ENCODE assay signal across 7 mouse cellular contexts in genomic region chr9:57565741-57566221, GRCm38 (mm10). TPM values are rescaled to one million over a fixed set of nuclear protein-coding genes. Genes with fewer than 3 reads are reported as not detected.
DNase-seq lines count a peak whose midpoint lies in the region; ATAC-seq and TF ChIP-seq lines count a peak whose summit lies in the region.

No protein-coding gene starts in this region.

- no peaks in the 10 kb centered on the region for H3K9me3 ChIP-seq in heart, embryonic 13.5 days
- H3K9me3 ChIP-seq in stomach, embryonic 14.5 days (ENCODE audit: control insufficient read depth, low read depth, low read length), result no peaks in the 10 kb centered on the region

- peak overlapping the region; percentile 75 for H3K27ac ChIP-seq in bone marrow macrophage, adult 2 months (ENCODE audit: insufficient read depth, low read depth, low read length)
- 0 out of 2 replicates have a peak overlapping the region, but pooled peaks have one; percentile 14 for H3K27ac ChIP-seq in heart, embryonic 13.5 days (replicated peaks)
- H3K27ac ChIP-seq in layer of hippocampus, adult 2 months, result peak overlapping the region; percentile 54
- peak overlapping the region; percentile 13; the same call in 1 of the 2 replicates for H3K27ac ChIP-seq in macrophage
- peak overlapping the region; percentile 46; the same call in 1 of the 2 replicates for H3K27ac ChIP-seq in stomach, embryonic 14.5 days (ENCODE audit: low read length)

- peak; percentile 33 for DNase-seq in MN1 (ENCODE audit: low spot score)
- peak; percentile 62 to 64 for DNase-seq in layer of hippocampus, adult 2 months (ENCODE audit: low spot score in 2 of 2)
- DNase-seq in urinary bladder, postnatal 25 days (ENCODE audit: low spot score), result no peak

- no peak for ATAC-seq in heart, embryonic 13.5 days (ENCODE audit: extremely low read depth, insufficient number of reproducible peaks, low FRiP score, low TSS enrichment)
- no peak for ATAC-seq in stomach, embryonic 14.5 days (ENCODE audit: insufficient number of reproducible peaks, insufficient read depth, low FRiP score, low read depth)

- no peaks in the 10 kb centered on the region for H3K27me3 ChIP-seq in heart, embryonic 13.5 days (replicated peaks)
- no peaks in the 10 kb centered on the region for H3K27me3 ChIP-seq in stomach, embryonic 14.5 days (ENCODE audit: control insufficient read depth, insufficient read depth, low read length)

- H3K4me3 ChIP-seq in bone marrow macrophage, adult 2 months (ENCODE audit: insufficient read depth, low read length), result no peak overlapping the region; the same call in 1 of the 2 replicates
- H3K4me3 ChIP-seq in heart, embryonic 13.5 days, result no peak overlapping the region
- H3K4me3 ChIP-seq in layer of hippocampus, adult 2 months, result no peak overlapping the region
- no peak overlapping the region for H3K4me3 ChIP-seq in macrophage (ENCODE audit: inconsistent target)
- no peak overlapping the region for H3K4me3 ChIP-seq in stomach, embryonic 14.5 days (ENCODE audit: low read depth, low read length)

- H3K4me1 ChIP-seq in bone marrow macrophage, adult 2 months (ENCODE audit: control insufficient read depth, insufficient read depth, low read length), result peaks cover 37% of the 10 kb centered on the region
- H3K4me1 ChIP-seq in heart, embryonic 13.5 days, result peaks cover 44% of the 10 kb centered on the region
- H3K4me1 ChIP-seq in stomach, embryonic 14.5 days (ENCODE audit: control insufficient read depth, insufficient read depth, low read length), result peaks cover 35% of the 10 kb centered on the region

- peak overlapping the region; percentile 62 for H3K9ac ChIP-seq in heart, embryonic 13.5 days
- no peak overlapping the region for H3K9ac ChIP-seq in stomach, embryonic 14.5 days (replicated peaks; ENCODE audit: low read depth, low read length)

- TF ChIP-seq CTCF in bone marrow macrophage, adult 2 months (IDR thresholded peaks at IDR 0.05; ENCODE audit: low read depth, low read length), result no peak
- no peak for TF ChIP-seq CTCF in layer of hippocampus, adult 2 months (conservative IDR thresholded peaks at IDR 0.05)

- peak overlapping the region; percentile 27 for H3K4me2 ChIP-seq in heart, embryonic 13.5 days
- no peak overlapping the region for H3K4me2 ChIP-seq in stomach, embryonic 14.5 days (replicated peaks; ENCODE audit: low read depth, low read length)

- H3K79me2 ChIP-seq in macrophage (ENCODE audit: inconsistent target), result peaks cover 90% of the 10 kb centered on the region

- TF ChIP-seq POLR2A in bone marrow macrophage, adult 2 months (IDR thresholded peaks at IDR 0.05; ENCODE audit: borderline replicate concordance, low read depth, low read length), result no peak

- WGBS in heart, embryonic 13.5 days, result 32% methylated on average over 10 of the region's 10 CpGs
- WGBS in macrophage (ENCODE audit: missing documents), result 25% methylated on average over 9 of the region's 10 CpGs
- WGBS in stomach, embryonic 14.5 days, result 37% methylated on average over 10 of the region's 10 CpGs

- H3K36me3 ChIP-seq in heart, embryonic 13.5 days, result peaks cover 28% of the 10 kb centered on the region
- peaks cover 41% of the 10 kb centered on the region for H3K36me3 ChIP-seq in macrophage (ENCODE audit: inconsistent target)
- peaks cover 12% of the 10 kb centered on the region; the same call in 1 of the 2 replicates for H3K36me3 ChIP-seq in stomach, embryonic 14.5 days (ENCODE audit: control insufficient read depth, insufficient read depth, low read length)

RNA-seq across cellular contexts. Expression of gene Scamp2, which starts 5.0 kb away (rescaled TPM):
- 144 and 147 TPM in 2 replicates for polyA plus RNA-seq in bone marrow macrophage, adult 2 months (2012; ENCODE audit: insufficient read depth, insufficient read length, missing spikeins)
- polyA plus RNA-seq in heart, embryonic 13.5 days (2015; fragmentation: Nextera tagmentation; extraction: Ambion mirVana), result 51.5 and 52.4 TPM in 2 replicates
- total RNA-seq in layer of hippocampus, adult 2 months (2021), result 10 to 100 TPM; 22.5 to 26.3 TPM
- total RNA-seq in macrophage (2018; cell fraction: chromatin; rRNA removed), result 100 to 1,000 TPM in 12 of 26 experiments, 10 to 100 TPM in 14; 36.1 to 197 (median 92.2) TPM
- 100 to 1,000 TPM; 134 to 249 (median 184) TPM for total RNA-seq in macrophage (2018; cell fraction: cytosol; rRNA removed)
- total RNA-seq in macrophage (2018; cell fraction: nucleus; rRNA removed), result 100 to 1,000 TPM in 23 of 26 experiments, 10 to 100 TPM in 3; 90.1 to 273 (median 166) TPM
- 90.8 to 189 TPM (median 140 TPM) in 3 replicates for polyA plus RNA-seq in macrophage (2018)
- 85.2 and 87.8 TPM in 2 replicates for polyA plus RNA-seq in stomach, embryonic 14.5 days (2014; fragmentation: Nextera tagmentation; extraction: Ambion mirVana)

RNA-seq across cellular contexts. Expression of gene Mpi, which starts 13.2 kb away (rescaled TPM):
- polyA plus RNA-seq in bone marrow macrophage, adult 2 months (2012; ENCODE audit: insufficient read depth, insufficient read length, missing spikeins), result 17.8 and 19.7 TPM in 2 replicates
- 74.2 and 80.9 TPM in 2 replicates for polyA plus RNA-seq in heart, embryonic 13.5 days (2015; fragmentation: Nextera tagmentation; extraction: Ambion mirVana)
- total RNA-seq in layer of hippocampus, adult 2 months (2021), result 10 to 100 TPM; 72.5 to 77.6 TPM
- 100 to 1,000 TPM in 1 of 26 experiments, 10 to 100 TPM in 20, 1 to 10 TPM in 5; 4.2 to 108 (median 38.6) TPM for total RNA-seq in macrophage (2018; cell fraction: chromatin; rRNA removed)
- total RNA-seq in macrophage (2018; cell fraction: cytosol; rRNA removed), result 10 to 100 TPM; 11.2 to 33.5 (median 18.7) TPM
- total RNA-seq in macrophage (2018; cell fraction: nucleus; rRNA removed), result 10 to 100 TPM in 24 of 26 experiments, 1 to 10 TPM in 2; 6.2 to 65.3 (median 32.2) TPM
- polyA plus RNA-seq in macrophage (2018), result 16.5 to 25.5 TPM (median 20.0 TPM) in 3 replicates
- polyA plus RNA-seq in stomach, embryonic 14.5 days (2014; fragmentation: Nextera tagmentation; extraction: Ambion mirVana), result 31.8 and 33.1 TPM in 2 replicates

RNA-seq across cellular contexts. Expression of gene Ulk3, which starts 23.5 kb away (rescaled TPM):
- polyA plus RNA-seq in bone marrow macrophage, adult 2 months (2012; ENCODE audit: insufficient read depth, insufficient read length, missing spikeins), result 17.2 and 23.0 TPM in 2 replicates
- 14.6 and 17.1 TPM in 2 replicates for polyA plus RNA-seq in heart, embryonic 13.5 days (2015; fragmentation: Nextera tagmentation; extraction: Ambion mirVana)
- 10 to 100 TPM; 32.7 to 35.4 TPM for total RNA-seq in layer of hippocampus, adult 2 months (2021)
- 100 to 1,000 TPM in 7 of 26 experiments, 10 to 100 TPM in 19; 19.9 to 114 (median 65.5) TPM for total RNA-seq in macrophage (2018; cell fraction: chromatin; rRNA removed)
- 10 to 100 TPM in 7 of 26 experiments, 1 to 10 TPM in 19; 5.4 to 12.8 (median 8.9) TPM for total RNA-seq in macrophage (2018; cell fraction: cytosol; rRNA removed)
- 10 to 100 TPM; 10.9 to 71.5 (median 34.3) TPM for total RNA-seq in macrophage (2018; cell fraction: nucleus; rRNA removed)
- 6.1 to 12.5 TPM (median 6.5 TPM) in 3 replicates for polyA plus RNA-seq in macrophage (2018)
- polyA plus RNA-seq in stomach, embryonic 14.5 days (2014; fragmentation: Nextera tagmentation; extraction: Ambion mirVana), result 14.4 and 15.3 TPM in 2 replicates

RNA-seq across cellular contexts. Expression of gene Fam219b, which starts 28.5 kb away (rescaled TPM):
- polyA plus RNA-seq in bone marrow macrophage, adult 2 months (2012; ENCODE audit: insufficient read depth, insufficient read length, missing spikeins), result 15.5 and 18.4 TPM in 2 replicates
- polyA plus RNA-seq in heart, embryonic 13.5 days (2015; fragmentation: Nextera tagmentation; extraction: Ambion mirVana), result 11.4 and 12.8 TPM in 2 replicates
- 10 to 100 TPM; 19.9 to 25.7 TPM for total RNA-seq in layer of hippocampus, adult 2 months (2021)
- 10 to 100 TPM in 15 of 26 experiments, 1 to 10 TPM in 11; 3.6 to 67.2 (median 11.0) TPM for total RNA-seq in macrophage (2018; cell fraction: chromatin; rRNA removed)
- total RNA-seq in macrophage (2018; cell fraction: cytosol; rRNA removed), result 10 to 100 TPM in 17 of 26 experiments, 1 to 10 TPM in 9; 5.3 to 20.2 (median 14.4) TPM
- 10 to 100 TPM in 15 of 26 experiments, 1 to 10 TPM in 11; 3.8 to 42.8 (median 12.3) TPM for total RNA-seq in macrophage (2018; cell fraction: nucleus; rRNA removed)
- polyA plus RNA-seq in macrophage (2018), result 11.2 to 20.8 TPM (median 15.2 TPM) in 3 replicates
- 22.5 and 23.6 TPM in 2 replicates for polyA plus RNA-seq in stomach, embryonic 14.5 days (2014; fragmentation: Nextera tagmentation; extraction: Ambion mirVana)

RNA-seq across cellular contexts. Expression of gene Cplx3, which starts 40.3 kb away (rescaled TPM):
- polyA plus RNA-seq in bone marrow macrophage, adult 2 months (2012; ENCODE audit: insufficient read depth, insufficient read length, missing spikeins), result not detected in 2 replicates
- polyA plus RNA-seq in heart, embryonic 13.5 days (2015; fragmentation: Nextera tagmentation; extraction: Ambion mirVana), result not detected in 2 replicates
- total RNA-seq in layer of hippocampus, adult 2 months (2021), result 1 to 10 TPM; 3.7 to 5.9 TPM
- total RNA-seq in macrophage (2018; cell fraction: chromatin; rRNA removed), result under 1 TPM in 3 of 26 experiments, not detected in 23; 0.46 to 0.98 (median 0.76) TPM
- not detected for total RNA-seq in macrophage (2018; cell fraction: cytosol; rRNA removed)
- 1 to 10 TPM in 4 of 26 experiments, under 1 TPM in 2, not detected in 20; 0.56 to 1.2 (median 1.0) TPM for total RNA-seq in macrophage (2018; cell fraction: nucleus; rRNA removed)
- not detected in 3 replicates for polyA plus RNA-seq in macrophage (2018)
- not detected in 2 replicates for polyA plus RNA-seq in stomach, embryonic 14.5 days (2014; fragmentation: Nextera tagmentation; extraction: Ambion mirVana)

Comparison
In these comparisons a context has a peak if more than half of its experiments do, and no peak if none do; other contexts are left out.
1. H3K27ac ChIP-seq: peak in every context shown above with its lines; median percentile 75 in bone marrow macrophage, adult 2 months; 54 in layer of hippocampus, adult 2 months; 46 in stomach, embryonic 14.5 days; 14 in heart, embryonic 13.5 days; 13 in macrophage.